Mouse (Mus musculus) C2C12 (cell line): ENCODE results near the gene Hibadh.

Experiments
- CTCF ChIP-seq: IDR thresholded peaks from one replicate; pipeline ENCODE4 v1.5.1; 2011; ENCODE audit not compliant: control insufficient read depth, insufficient read depth, insufficient read length
- MAX ChIP-seq: IDR thresholded peaks from one replicate; pipeline ENCODE4 v1.6.1; 2011; ENCODE audit warnings: mild to moderate bottlenecking, control low read depth
- MYOD1 ChIP-seq: IDR thresholded peaks from one replicate; pipeline ENCODE4 v1.6.1; 2011; ENCODE audit warnings: low read depth; ENCODE audit not compliant: control insufficient read depth, insufficient read length

DNA sequence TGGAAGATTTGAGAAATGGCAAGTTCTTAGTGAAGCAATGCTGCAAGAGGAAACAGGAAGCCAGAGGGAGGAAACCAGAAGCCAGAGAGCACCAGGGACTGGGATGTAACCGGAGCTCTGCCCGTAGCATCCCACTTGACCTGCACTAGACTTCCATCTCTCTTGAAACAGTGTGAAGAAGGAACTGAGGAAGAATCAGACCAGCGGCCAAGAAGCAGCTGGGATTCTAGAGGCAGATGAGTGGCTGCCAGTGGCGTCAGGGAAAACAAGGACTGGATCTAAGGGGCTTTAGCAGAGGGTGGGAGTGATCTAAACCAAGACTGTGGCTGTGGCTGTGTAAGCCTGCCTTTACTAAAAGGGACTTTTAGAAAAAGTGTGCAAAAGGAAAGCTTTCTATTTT lies 95.8 kb downstream of the Hibadh start:
- no peak for TF ChIP-seq CTCF
- no peak for TF ChIP-seq MAX
- TF ChIP-seq MYOD1, result no peak
